Mouse (Mus musculus) lung, adult 2 months (tissue): ENCODE data around the gene Olfr1126. TPM values are rescaled to one million over a fixed set of nuclear protein-coding genes. Genes with fewer than 3 reads are reported as not detected.
"Not testable (repeated sequence)": the region's sequence is repeated elsewhere in the genome, so short reads cannot be mapped to it uniquely, and the experiment has no call there.

Experiments
- DNase-seq: peaks from one replicate; pipeline ENCODE4 v3.0.0; 2022
- H3K4me1 ChIP-seq: fragments of 200-500 bp; 2 replicates; pipeline ENCODE4 v1.6.1; 2011; ENCODE audit warnings: low read length; ENCODE audit not compliant: control insufficient read depth, insufficient read depth
- H3K4me3 ChIP-seq: fragments of 200-500 bp; replicated peaks from 2 replicates; pipeline ENCODE3; 2011; ENCODE audit warnings: low read depth, mild to moderate bottlenecking, control low read depth, low read length; ENCODE audit errors: extremely low read depth
- CTCF ChIP-seq: fragments of 200-500 bp; IDR thresholded peaks from 2 replicates; pipeline ENCODE4 v1.5.1; 2011; ENCODE audit warnings: mild to moderate bottlenecking, low read length, control low read depth; ENCODE audit not compliant: insufficient read depth
- POLR2A ChIP-seq: fragments of 200-500 bp; IDR thresholded peaks from 2 replicates; pipeline ENCODE4 v1.6.1; 2011; ENCODE audit warnings: low read depth, mild to moderate bottlenecking, control low read depth, low read length, borderline replicate concordance; ENCODE audit errors: extremely low read depth
- WGBS: fragments of 180-500 bp; shearing (Covaris S2); methylation state at CpG from one replicate; pipeline ENCODE4 v1.1.7; 2018; 5-methylcytosine and 5-hydroxymethylcytosine counted together
- polyA plus RNA-seq: library from polyadenylated mRNA; depleted of rRNA; stranded (reverse); fragments of >200 nt; gene quantifications from 2 replicates; pipeline ENCODE4 v1.2.3, GENCODE M21; 2012; rRNA removed

The Olfr1126 gene
- not detected in 2 replicates for polyA plus RNA-seq

DNA sequence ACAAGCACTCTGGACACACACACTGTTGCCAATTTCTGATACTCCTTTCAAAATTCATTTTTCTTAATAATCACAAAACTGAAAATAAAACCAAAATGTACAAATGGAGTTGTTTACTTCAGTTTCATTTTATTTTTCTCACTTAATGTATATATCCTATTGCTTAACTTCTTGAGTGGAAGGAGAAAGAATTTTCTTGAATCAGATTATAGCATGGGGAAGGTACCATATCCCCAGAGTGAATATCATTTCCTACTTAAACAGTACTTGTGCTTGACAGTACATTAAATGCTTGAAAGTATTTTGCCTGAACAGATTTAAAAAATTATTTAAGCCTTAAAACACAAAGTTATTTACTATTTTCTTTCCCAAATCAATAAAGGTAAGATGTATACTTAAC is at the start of gene Olfr1126:
Gene Olfr1126 (plus strand): TSS at position 301 of the 400 bp plus-strand sequence.
- no peak for DNase-seq
- Histone ChIP-seq H3K4me1 (no peaks in the 10 kb centered on the region), H3K4me3 (no peak within 1 kb of the TSS)
- no peak for TF ChIP-seq POLR2A
- no peak for TF ChIP-seq CTCF

- 87% methylated on average over 1 of the region's 1 CpGs for WGBS
- H3K4me3 ChIP-seq = no peak within 1 kb of the TSS
- TF ChIP-seq POLR2A (no peak), CTCF (no peak)
- DNase-seq = no peak
- no peaks in the 10 kb centered on the region for H3K4me1 ChIP-seq
Measured at GRCm38 (mm10) chr2:87416335-87416734, 37.4 kb upstream of the Olfr1126 start, which contains the start of gene Olfr1123. TSS of gene Olfr1123 (plus strand) at chr2:87416635.

- WGBS = 95% methylated on average over 1 of the region's 1 CpGs
- TF ChIP-seq CTCF = no peak
- no peak for TF ChIP-seq POLR2A
- Histone ChIP-seq H3K4me1 (no peaks in the 10 kb centered on the region), H3K4me3 (no peak within 1 kb of the TSS)
- DNase-seq = no peak
Measured at GRCm38 (mm10) chr2:87429975-87430374, 23.8 kb upstream of the Olfr1126 start, which contains the start of gene Olfr1124. TSS of gene Olfr1124 (plus strand) at chr2:87430275.

- 86% methylated on average over 16 of the region's 16 CpGs for WGBS
- no peak for DNase-seq
- TF ChIP-seq POLR2A (no peak), CTCF (no peak)
- Histone ChIP-seq H3K4me3 (no peak overlapping the region), H3K4me1 (no peaks in the 10 kb centered on the region)
Measured at GRCm38 (mm10) chr2:87437731-87438130, 16.0 kb upstream of the Olfr1126 start.

DNA sequence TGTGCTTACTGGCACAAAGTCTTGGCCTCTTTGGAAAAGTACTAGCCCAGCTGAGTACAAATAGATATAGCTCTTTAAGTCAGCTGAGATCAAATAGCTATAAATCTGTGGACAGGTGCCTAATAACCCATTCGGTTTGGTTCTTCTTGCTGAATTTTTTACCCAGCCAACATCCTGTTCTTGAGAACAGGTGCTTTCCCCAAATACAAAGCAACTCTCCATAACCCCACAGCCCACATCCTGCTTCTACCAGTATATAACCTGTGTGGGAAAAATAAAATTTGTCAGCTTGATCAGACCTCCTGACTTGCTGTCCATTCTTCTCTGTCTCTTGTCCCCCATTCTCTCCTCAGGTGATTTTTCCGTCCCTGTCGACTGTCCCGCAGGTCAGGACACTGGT is 8.0 kb downstream of the Olfr1126 start:
- WGBS = 86% methylated on average over 4 of the region's 4 CpGs
- H3K4me1 ChIP-seq = no peaks in the 10 kb centered on the region
- no peak overlapping the region for H3K4me3 ChIP-seq
- TF ChIP-seq CTCF (no peak), POLR2A (no peak)
- DNase-seq = no peak

DNA sequence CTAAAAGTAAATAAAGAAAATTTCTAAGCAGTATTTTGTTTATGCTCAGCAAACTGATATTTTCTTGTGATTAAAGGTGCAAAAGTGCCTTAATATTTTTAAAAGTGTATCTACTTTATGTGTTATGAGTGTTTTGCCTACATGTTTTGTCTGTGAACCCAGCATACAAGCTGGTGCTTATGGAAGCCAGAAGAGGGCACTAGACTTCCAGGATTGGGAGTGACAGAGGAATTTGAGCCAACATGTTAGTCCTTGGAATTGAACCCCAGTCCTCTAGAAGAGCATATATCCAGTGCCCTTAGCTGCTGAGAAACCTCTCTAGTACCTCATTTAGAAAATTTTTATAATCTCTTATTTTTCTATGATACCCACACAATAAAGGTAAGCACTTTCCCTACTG is 26.4 kb downstream of the Olfr1126 start:
- TF ChIP-seq POLR2A = no peak
- no peak for TF ChIP-seq CTCF
- DNase-seq = no peak
- Histone ChIP-seq H3K4me3 (no peak overlapping the region), H3K4me1 (no peaks in the 10 kb centered on the region)

- Histone ChIP-seq H3K4me1 (no peaks in the 10 kb centered on the region), H3K4me3 (no peak overlapping the region)
- DNase-seq = no peak
- WGBS = 68% methylated on average over 4 of the region's 4 CpGs
- TF ChIP-seq POLR2A (no peak), CTCF (no peak)
Measured at GRCm38 (mm10) chr2:87481158-87481557, 27.4 kb downstream of the Olfr1126 start.

- TF ChIP-seq CTCF = no peak
- TF ChIP-seq POLR2A = no peak
Measured at GRCm38 (mm10) chr2:87482276-87482675, 28.5 kb downstream of the Olfr1126 start.

DNA sequence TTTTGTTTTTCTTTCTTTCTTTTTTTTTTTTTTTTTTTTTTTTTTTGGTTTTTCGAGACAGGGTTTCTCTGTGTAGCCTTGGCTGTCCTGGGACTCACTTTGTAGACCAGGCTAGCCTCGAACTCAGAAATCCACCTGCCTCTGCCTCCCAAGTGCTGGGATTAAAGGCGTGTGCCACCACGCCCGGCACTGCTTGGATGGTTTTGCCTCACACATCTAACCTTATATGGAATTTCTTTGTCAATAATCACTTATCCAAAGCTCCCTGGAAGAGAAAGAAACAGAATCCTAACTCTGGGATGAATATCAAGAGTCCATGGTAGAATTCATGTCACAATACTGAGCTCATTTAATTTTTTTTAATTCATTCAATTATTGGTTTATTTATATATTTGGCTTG is 43.2 kb downstream of the Olfr1126 start, which contains the start of gene Pramel7:
Gene Pramel7 (minus strand): TSS at position 101 of the 400 bp plus-strand sequence.
- WGBS = 97% methylated on average over 3 of the region's 5 CpGs
- H3K4me3 ChIP-seq, H3K4me1 ChIP-seq, DNase-seq: not testable (repeated sequence)

More at GRCm38 (mm10) chr2:87482276-87482675, 28.5 kb downstream of the Olfr1126 start:
- no peak for DNase-seq
- 59% methylated on average over 2 of the region's 2 CpGs for WGBS
- Histone ChIP-seq H3K4me3 (no peak overlapping the region), H3K4me1 (no peaks in the 10 kb centered on the region)

GRCm38 (mm10) chr2:87506265-87506664 is 52.5 kb downstream of the Olfr1126 start, which contains the start of gene Pramel6:
TSS of gene Pramel6 (plus strand) at chr2:87506565.
- H3K4me3 ChIP-seq = no peak within 1 kb of the TSS
- TF ChIP-seq CTCF (no peak), POLR2A (no peak)
- DNase-seq = no peak
- H3K4me1 ChIP-seq = no peaks in the 10 kb centered on the region
- WGBS = 80% methylated on average over 6 of the region's 6 CpGs

Other genes starting within 250 kb of the Olfr1126 start
- not detected in 2 replicates for gene Olfr1113, start 245.0 kb upstream of the Olfr1126 start, polyA plus RNA-seq
- gene Olfr1115, start 205.9 kb upstream of the Olfr1126 start, polyA plus RNA-seq = not detected in 2 replicates
- not detected in 2 replicates for gene Olfr1116, start 186.4 kb upstream of the Olfr1126 start, polyA plus RNA-seq
- gene Olfr1118, start 146.4 kb upstream of the Olfr1126 start, polyA plus RNA-seq = not detected in 2 replicates
- gene Olfr1120, start 99.1 kb upstream of the Olfr1126 start, polyA plus RNA-seq = not detected in 2 replicates
- gene Olfr1121, start 84.1 kb upstream of the Olfr1126 start, polyA plus RNA-seq = not detected in 2 replicates
- gene Olfr1122, start 68.1 kb upstream of the Olfr1126 start, polyA plus RNA-seq = not detected in 2 replicates
- gene Olfr1123, start 37.3 kb upstream of the Olfr1126 start, polyA plus RNA-seq = not detected in 2 replicates
- gene Olfr1124, start 23.7 kb upstream of the Olfr1126 start, polyA plus RNA-seq = not detected in 2 replicates
- not detected in 2 replicates for gene Pramel7, start 43.1 kb downstream of the Olfr1126 start, polyA plus RNA-seq
- not detected in 2 replicates for gene Pramel6, start 52.6 kb downstream of the Olfr1126 start, polyA plus RNA-seq
- gene Olfr153, start 77.8 kb downstream of the Olfr1126 start, polyA plus RNA-seq = not detected in 2 replicates
- gene Olfr1128, start 91.6 kb downstream of the Olfr1126 start, polyA plus RNA-seq = not detected in 2 replicates
- not detected in 2 replicates for gene Olfr1129, start 119.9 kb downstream of the Olfr1126 start, polyA plus RNA-seq
- not detected in 2 replicates for gene Olfr1130, start 152.2 kb downstream of the Olfr1126 start, polyA plus RNA-seq
- not detected in 2 replicates for gene Olfr1131, start 173.1 kb downstream of the Olfr1126 start, polyA plus RNA-seq
- gene Olfr1132, start 183.6 kb downstream of the Olfr1126 start, polyA plus RNA-seq = not detected in 2 replicates
- gene Olfr1133, start 193.4 kb downstream of the Olfr1126 start, polyA plus RNA-seq = not detected in 2 replicates
- gene Olfr1134, start 204.5 kb downstream of the Olfr1126 start, polyA plus RNA-seq = not detected in 2 replicates
- not detected in 2 replicates for gene Olfr1135, start 219.7 kb downstream of the Olfr1126 start, polyA plus RNA-seq
- not detected in 2 replicates for gene Olfr1136, start 240.0 kb downstream of the Olfr1126 start, polyA plus RNA-seq